Mouse (Mus musculus): ENCODE results near the gene Dbil5. TPM values are rescaled to one million over a fixed set of nuclear protein-coding genes. Genes with fewer than 3 reads are reported as not detected.

Dbil5 gene
- not detected in 2 replicates for polyA plus RNA-seq (2014; fragmentation: Nextera tagmentation; extraction: Ambion mirVana)

- H3K9ac ChIP-seq (replicated peaks; ENCODE audit: low read depth, low read length): peak within 1 kb of the TSS; percentile 82
- no peaks in the 10 kb centered on the region for H3K27me3 ChIP-seq (ENCODE audit: control insufficient read depth, insufficient read depth, low read length)
- H3K36me3 ChIP-seq (ENCODE audit: control insufficient read depth, insufficient read depth, low read length): peaks cover 25% of the 10 kb centered on the region
- no peaks in the 10 kb centered on the region for H3K9me3 ChIP-seq (ENCODE audit: control insufficient read depth, low read length)
- peak within 1 kb of the TSS; percentile 80 for H3K4me3 ChIP-seq (ENCODE audit: low read depth, low read length)
- WGBS: under 1% methylated on average over 28 of the region's 35 CpGs
- H3K4me2 ChIP-seq (ENCODE audit: low read depth, low read length): peak within 1 kb of the TSS; percentile 85
- H3K4me1 ChIP-seq (ENCODE audit: control insufficient read depth, insufficient read depth, low read length): peaks cover 8% of the 10 kb centered on the region; the same call in 1 of the 2 replicates
- peak; percentile 99 for ATAC-seq (ENCODE audit: low read depth)
- H3K27ac ChIP-seq (ENCODE audit: low read depth, low read length): peak within 1 kb of the TSS; percentile 92
Observed at GRCm38 (mm10) chr11:76217390-76217800, at the start of gene Dbil5, which contains the start of gene Gemin4. TSS of gene Dbil5 (plus strand) at chr11:76217608. TSS of gene Gemin4 (minus strand) at chr11:76217664.

- no peak overlapping the region for H3K9ac ChIP-seq (replicated peaks; ENCODE audit: low read depth, low read length)
- WGBS: 86% methylated on average over 3 of the region's 3 CpGs
- peaks cover 14% of the 10 kb centered on the region for H3K36me3 ChIP-seq (ENCODE audit: control insufficient read depth, insufficient read depth, low read length)
- no peak overlapping the region for H3K27ac ChIP-seq (ENCODE audit: low read depth, low read length)
- no peaks in the 10 kb centered on the region for H3K9me3 ChIP-seq (ENCODE audit: control insufficient read depth, low read length)
- H3K4me2 ChIP-seq (ENCODE audit: low read depth, low read length): no peak overlapping the region
- H3K4me3 ChIP-seq (ENCODE audit: low read depth, low read length): no peak overlapping the region
- no peak for ATAC-seq (ENCODE audit: low read depth)
- H3K27me3 ChIP-seq (ENCODE audit: control insufficient read depth, insufficient read depth, low read length): no peaks in the 10 kb centered on the region
- no peaks in the 10 kb centered on the region for H3K4me1 ChIP-seq (ENCODE audit: control insufficient read depth, insufficient read depth, low read length)
Observed at GRCm38 (mm10) chr11:76168976-76169375, 48.4 kb upstream of the Dbil5 start.

- no peak for ATAC-seq (ENCODE audit: low read depth)
- Histone ChIP-seq H3K27ac (ENCODE audit: low read depth, low read length) (no peak overlapping the region), H3K9ac (replicated peaks; ENCODE audit: low read depth, low read length) (no peak overlapping the region), H3K27me3 (ENCODE audit: control insufficient read depth, insufficient read depth, low read length) (no peaks in the 10 kb centered on the region), H3K4me1 (ENCODE audit: control insufficient read depth, insufficient read depth, low read length) (no peaks in the 10 kb centered on the region), H3K9me3 (ENCODE audit: control insufficient read depth, low read length) (no peaks in the 10 kb centered on the region), H3K4me2 (ENCODE audit: low read depth, low read length) (no peak overlapping the region), H3K36me3 (ENCODE audit: control insufficient read depth, insufficient read depth, low read length) (peaks cover 10% of the 10 kb centered on the region), H3K4me3 (ENCODE audit: low read depth, low read length) (no peak overlapping the region)
- 52% methylated on average over 5 of the region's 5 CpGs for WGBS
Observed at GRCm38 (mm10) chr11:76170207-76170606, 47.2 kb upstream of the Dbil5 start.

- Histone ChIP-seq H3K4me2 (ENCODE audit: low read depth, low read length) (peak overlapping the region; percentile 65), H3K4me3 (ENCODE audit: low read depth, low read length) (peak overlapping the region; percentile 88), H3K27ac (ENCODE audit: low read depth, low read length) (peak overlapping the region; percentile 69), H3K36me3 (ENCODE audit: control insufficient read depth, insufficient read depth, low read length) (peaks cover 4% of the 10 kb centered on the region), H3K9ac (replicated peaks; ENCODE audit: low read depth, low read length) (peak overlapping the region; percentile 54), H3K27me3 (ENCODE audit: control insufficient read depth, insufficient read depth, low read length) (no peaks in the 10 kb centered on the region), H3K9me3 (ENCODE audit: control insufficient read depth, low read length) (no peaks in the 10 kb centered on the region), H3K4me1 (ENCODE audit: control insufficient read depth, insufficient read depth, low read length) (peaks cover 7% of the 10 kb centered on the region; the same call in 1 of the 2 replicates)
- under 1% methylated on average over 28 of the region's 28 CpGs for WGBS
- ATAC-seq (ENCODE audit: low read depth): peak; percentile 86
Observed at GRCm38 (mm10) chr11:76178726-76179494, 38.5 kb upstream of the Dbil5 start.

- peak within 1 kb of the TSS; percentile 65 for H3K4me2 ChIP-seq (ENCODE audit: low read depth, low read length)
- WGBS: under 1% methylated on average over 37 of the region's 37 CpGs
- H3K36me3 ChIP-seq (ENCODE audit: control insufficient read depth, insufficient read depth, low read length): peaks cover 3% of the 10 kb centered on the region; the same call in 1 of the 2 replicates
- H3K4me3 ChIP-seq (ENCODE audit: low read depth, low read length): peak within 1 kb of the TSS; percentile 88
- H3K4me1 ChIP-seq (ENCODE audit: control insufficient read depth, insufficient read depth, low read length): peaks cover 7% of the 10 kb centered on the region; the same call in 1 of the 2 replicates
- peak; percentile 92 for ATAC-seq (ENCODE audit: low read depth)
- H3K27ac ChIP-seq (ENCODE audit: low read depth, low read length): peak within 1 kb of the TSS; percentile 69
- H3K27me3 ChIP-seq (ENCODE audit: control insufficient read depth, insufficient read depth, low read length): no peaks in the 10 kb centered on the region
- H3K9me3 ChIP-seq (ENCODE audit: control insufficient read depth, low read length): no peaks in the 10 kb centered on the region
- peak within 1 kb of the TSS; percentile 54 for H3K9ac ChIP-seq (replicated peaks; ENCODE audit: low read depth, low read length)
Observed at GRCm38 (mm10) chr11:76179495-76180145, 37.8 kb upstream of the Dbil5 start, which contains the start of the genes Vps53 and Fam57a. TSS of gene Vps53 (minus strand) at chr11:76179647. TSS of gene Fam57a (plus strand) at chr11:76179671.

GRCm38 (mm10) chr11:76180146-76180540 lies 37.3 kb upstream of the Dbil5 start:
- peak overlapping the region; percentile 65 for H3K4me2 ChIP-seq (ENCODE audit: low read depth, low read length)

GRCm38 (mm10) chr11:76183745-76184144 lies 33.7 kb upstream of the Dbil5 start:
- Histone ChIP-seq H3K4me2 (ENCODE audit: low read depth, low read length) (no peak overlapping the region), H3K4me1 (ENCODE audit: control insufficient read depth, insufficient read depth, low read length) (peaks cover under 1% of the 10 kb centered on the region; the same call in 1 of the 2 replicates), H3K27ac (ENCODE audit: low read depth, low read length) (no peak overlapping the region), H3K9me3 (ENCODE audit: control insufficient read depth, low read length) (no peaks in the 10 kb centered on the region), H3K9ac (replicated peaks; ENCODE audit: low read depth, low read length) (no peak overlapping the region), H3K36me3 (ENCODE audit: control insufficient read depth, insufficient read depth, low read length) (no peaks in the 10 kb centered on the region), H3K4me3 (ENCODE audit: low read depth, low read length) (no peak overlapping the region), H3K27me3 (ENCODE audit: control insufficient read depth, insufficient read depth, low read length) (no peaks in the 10 kb centered on the region)
- 86% methylated on average over 4 of the region's 4 CpGs for WGBS
- ATAC-seq (ENCODE audit: low read depth): no peak

More at GRCm38 (mm10) chr11:76180146-76180540, 37.3 kb upstream of the Dbil5 start:
- H3K27me3 ChIP-seq (ENCODE audit: control insufficient read depth, insufficient read depth, low read length): no peaks in the 10 kb centered on the region
- no peak overlapping the region for H3K27ac ChIP-seq (ENCODE audit: low read depth, low read length)
- peak overlapping the region; percentile 88 for H3K4me3 ChIP-seq (ENCODE audit: low read depth, low read length)
- no peaks in the 10 kb centered on the region for H3K9me3 ChIP-seq (ENCODE audit: control insufficient read depth, low read length)
- H3K36me3 ChIP-seq (ENCODE audit: control insufficient read depth, insufficient read depth, low read length): peaks cover 3% of the 10 kb centered on the region; the same call in 1 of the 2 replicates
- peak overlapping the region; percentile 54 for H3K9ac ChIP-seq (replicated peaks; ENCODE audit: low read depth, low read length)
- WGBS: 23% methylated on average over 7 of the region's 7 CpGs
- no peak for ATAC-seq (ENCODE audit: low read depth)
- H3K4me1 ChIP-seq (ENCODE audit: control insufficient read depth, insufficient read depth, low read length): peaks cover 7% of the 10 kb centered on the region; the same call in 1 of the 2 replicates

- Histone ChIP-seq H3K4me2 (ENCODE audit: low read depth, low read length) (no peak overlapping the region), H3K9ac (replicated peaks; ENCODE audit: low read depth, low read length) (no peak overlapping the region), H3K9me3 (ENCODE audit: control insufficient read depth, low read length) (no peaks in the 10 kb centered on the region), H3K4me3 (ENCODE audit: low read depth, low read length) (no peak overlapping the region), H3K27me3 (ENCODE audit: control insufficient read depth, insufficient read depth, low read length) (no peaks in the 10 kb centered on the region), H3K36me3 (ENCODE audit: control insufficient read depth, insufficient read depth, low read length) (no peaks in the 10 kb centered on the region), H3K27ac (ENCODE audit: low read depth, low read length) (no peak overlapping the region), H3K4me1 (ENCODE audit: control insufficient read depth, insufficient read depth, low read length) (no peaks in the 10 kb centered on the region)
- no peak for ATAC-seq (ENCODE audit: low read depth)
- WGBS: 87% methylated on average over 6 of the region's 6 CpGs
Observed at GRCm38 (mm10) chr11:76186908-76187307, 30.5 kb upstream of the Dbil5 start.
